Mouse (Mus musculus) heart, embryonic 16.5 days (tissue): ENCODE measurements at regions not wholly inside any gene's neighbourhood (a gene's known extent, or its start where the extent isn't known, plus 50 kb on each side); places are given as distances from the start of the nearest gene placed in this dataset.

Source experiments
- ATAC-seq: fragments of 200-750 bp; cut with Nextera tagmentation; replicated peaks from 2 replicates; pipeline ENCODE4 v1.8.0; 2017; ENCODE audit warnings: moderate number of reproducible peaks; ENCODE audit not compliant: insufficient read depth, low FRiP score; ENCODE audit errors: extremely low read depth
- H3K27ac ChIP-seq: fragments of 300-500 bp; sonication (generic); 2 replicates; pipeline ENCODE4 v1.5.1; 2014; ENCODE audit warnings: mild to moderate bottlenecking, low read length, control low read depth, moderate library complexity
- H3K27me3 ChIP-seq: fragments of 300-500 bp; sonication (generic); 2 replicates; pipeline ENCODE4 v1.6.1; 2014; ENCODE audit warnings: low read length, mixed read lengths; ENCODE audit not compliant: control insufficient read depth, insufficient read depth
- H3K36me3 ChIP-seq: fragments of 300-500 bp; sonication (generic); 2 replicates; pipeline ENCODE4 v1.6.1; 2014; ENCODE audit not compliant: control insufficient read depth, insufficient read depth
- H3K4me1 ChIP-seq: fragments of 300-500 bp; sonication (generic); 2 replicates; pipeline ENCODE4 v1.6.1; 2014; ENCODE audit warnings: low read length, mixed read lengths; ENCODE audit not compliant: control insufficient read depth, insufficient read depth
- H3K4me2 ChIP-seq: fragments of 300-500 bp; sonication (generic); 2 replicates; pipeline ENCODE4 v1.6.1; 2014; ENCODE audit warnings: low read depth, mild to moderate bottlenecking, control low read depth, low read length
- H3K4me3 ChIP-seq: fragments of 300-500 bp; sonication (generic); 2 replicates; pipeline ENCODE4 v1.5.1; 2014; ENCODE audit warnings: mild to moderate bottlenecking, control low read depth, low read length
- H3K9ac ChIP-seq: fragments of 300-500 bp; sonication (generic); 2 replicates; pipeline ENCODE4 v1.6.1; 2014; ENCODE audit warnings: low read length, control low read depth
- H3K9me3 ChIP-seq: fragments of 300-500 bp; sonication (generic); replicated peaks from 2 replicates; pipeline ENCODE4 v1.6.1; 2016; ENCODE audit warnings: low read length; ENCODE audit not compliant: control insufficient read depth
- WGBS: fragments of 180-500 bp; shearing (Covaris S2); extraction: QIAGEN DNeasy Blood & Tissue Kit; methylation state at CpG from one replicate; pipeline ENCODE4 v1.1.7; 2014; 5-methylcytosine and 5-hydroxymethylcytosine counted together

DNA sequence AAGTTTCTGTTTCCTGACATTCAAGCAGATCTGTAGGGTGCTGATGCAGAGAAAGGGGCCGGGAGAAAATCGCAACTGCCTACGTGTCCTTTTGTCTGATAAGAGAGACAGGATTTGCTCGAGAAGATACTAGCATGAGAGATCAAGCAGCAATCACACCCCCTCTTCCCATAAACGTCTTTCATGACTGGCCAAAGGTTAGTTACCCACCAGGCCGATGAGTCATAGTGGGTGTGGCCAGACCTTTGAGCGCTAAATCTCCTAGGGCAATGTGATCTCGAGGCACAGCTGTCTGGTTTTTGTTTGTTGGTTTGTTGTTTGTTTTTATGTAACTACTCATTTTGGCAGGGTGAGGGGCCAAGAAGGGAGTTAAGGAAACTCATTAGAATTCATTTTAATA lies 50.7 kb upstream of the E2f3 start:
- Histone ChIP-seq H3K4me2 (no peak overlapping the region), H3K9me3 (0 out of 2 replicates have a peak, but pooled peaks cover 2% of the 10 kb centered on the region), H3K27me3 (no peaks in the 10 kb centered on the region), H3K27ac (no peak overlapping the region), H3K36me3 (no peaks in the 10 kb centered on the region), H3K4me1 (peaks cover 7% of the 10 kb centered on the region), H3K9ac (no peak overlapping the region), H3K4me3 (no peak overlapping the region)
- 59% methylated on average over 8 of the region's 8 CpGs for WGBS
- no peak for ATAC-seq

DNA sequence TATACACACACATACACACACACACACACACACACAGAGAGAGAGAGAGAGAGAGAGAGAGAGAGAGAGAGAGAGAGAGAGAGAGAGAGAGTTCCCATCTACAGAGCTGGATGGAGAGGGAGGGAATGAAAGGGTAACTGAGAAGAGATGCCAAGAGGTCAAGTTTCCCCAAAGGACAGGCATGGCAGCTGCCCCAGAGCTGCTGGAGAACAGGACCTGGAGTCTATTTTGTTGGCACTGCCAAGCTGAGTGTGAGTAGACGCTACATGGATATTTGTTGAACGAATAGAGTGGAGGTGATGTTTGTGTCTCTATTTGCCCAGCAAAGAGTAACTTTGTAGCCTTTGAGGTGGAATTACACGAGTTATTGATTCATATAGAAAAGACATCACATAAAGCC lies 50.2 kb upstream of the E2f3 start:
- H3K4me2 ChIP-seq, result no peak overlapping the region
- H3K27me3 ChIP-seq, result no peaks in the 10 kb centered on the region
- ATAC-seq, result no peak
- no peaks in the 10 kb centered on the region for H3K36me3 ChIP-seq
- H3K4me1 ChIP-seq, result peaks cover 8% of the 10 kb centered on the region
- H3K9me3 ChIP-seq, result 0 out of 2 replicates have a peak, but pooled peaks cover 2% of the 10 kb centered on the region
- H3K27ac ChIP-seq, result no peak overlapping the region
- H3K4me3 ChIP-seq, result no peak overlapping the region
- H3K9ac ChIP-seq, result no peak overlapping the region
- 80% methylated on average over 3 of the region's 3 CpGs for WGBS
